Mouse (Mus musculus) gastrocnemius, postnatal 25 days (tissue): ENCODE measurements at regions not wholly inside any gene's neighbourhood (a gene's known extent, or its start where the extent isn't known, plus 50 kb on each side); places are given as distances from the start of the nearest gene placed in this dataset.
"Not testable (repeated sequence)": the region's sequence is repeated elsewhere in the genome, so short reads cannot be mapped to it uniquely, and the experiment has no call there.

ENCODE experiments used
- DNase-seq: peaks from one replicate; pipeline ENCODE4 v3.0.0; 2022

DNA sequence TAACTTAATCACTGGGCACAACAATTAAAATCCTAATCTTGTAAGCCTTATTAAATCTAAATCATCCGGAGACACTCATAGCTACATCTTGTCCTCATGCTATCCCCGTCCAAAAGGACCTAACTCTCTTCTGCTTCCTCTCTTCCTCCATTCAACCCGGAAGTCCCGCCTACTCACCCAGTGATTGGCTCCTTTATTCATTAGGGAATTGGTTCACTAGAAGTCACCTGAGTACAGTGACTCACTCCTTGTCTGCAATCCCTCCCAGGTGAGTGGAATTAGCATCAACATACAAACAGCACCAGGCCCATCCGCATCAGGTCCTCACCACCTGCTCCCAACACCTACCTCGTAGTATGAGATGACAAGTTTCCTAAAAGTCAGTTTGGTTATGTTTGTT, 114.5 kb downstream of the Enc1 start:
- DNase-seq: not testable (repeated sequence)

DNA sequence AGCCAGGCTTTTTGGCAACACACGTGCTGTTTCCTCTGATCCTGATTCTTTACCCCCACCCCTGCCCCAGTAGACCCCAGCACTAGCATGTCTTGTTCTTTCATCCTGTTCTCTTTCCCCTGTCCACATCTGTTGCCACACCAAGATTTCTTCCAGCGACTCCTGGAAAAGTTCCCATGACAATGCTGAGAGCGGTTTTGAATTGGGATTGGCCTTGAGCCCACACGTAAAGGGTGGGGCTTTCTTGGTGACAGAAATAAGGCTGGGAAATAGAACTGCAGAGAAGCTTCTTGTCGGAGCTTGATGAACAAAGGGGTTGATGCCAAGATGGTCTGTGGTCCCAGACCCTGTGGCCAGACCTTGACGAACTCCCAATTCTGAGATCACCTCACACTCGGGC, 106.8 kb downstream of the Enc1 start:
- DNase-seq: no peak

DNA sequence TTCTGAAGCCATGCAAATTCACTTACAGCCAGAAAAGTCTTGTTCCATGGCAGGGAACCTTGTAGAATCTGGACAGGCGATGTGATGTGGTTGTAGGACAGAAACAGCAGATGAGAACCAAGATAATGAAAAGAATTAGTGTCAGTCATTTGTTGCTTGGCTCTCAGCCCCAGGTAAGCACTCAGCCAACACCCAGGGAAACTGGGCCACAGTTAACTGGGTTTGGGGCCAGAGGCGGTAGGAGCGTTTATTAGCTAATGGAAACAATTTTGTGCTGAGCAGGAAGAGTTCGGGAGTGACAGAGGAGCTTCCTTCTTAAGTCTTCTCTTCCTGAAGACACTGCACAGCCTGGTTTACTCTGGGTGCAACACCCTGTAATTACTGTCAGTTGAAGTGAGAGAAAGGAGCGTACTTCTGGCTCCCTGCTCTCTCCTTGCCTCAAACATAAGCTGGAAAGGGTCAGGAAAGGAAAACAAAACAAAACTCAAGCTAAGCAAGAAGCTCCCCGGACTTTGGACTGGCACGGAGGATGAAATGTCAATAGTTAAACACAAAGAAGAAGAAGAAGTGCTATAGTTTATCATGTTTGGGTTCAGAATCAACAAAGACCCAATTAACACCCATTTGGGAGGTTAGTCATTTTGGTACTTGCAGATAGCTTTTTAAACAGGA, 100.4 kb downstream of the Enc1 start:
- no peak for DNase-seq

DNA sequence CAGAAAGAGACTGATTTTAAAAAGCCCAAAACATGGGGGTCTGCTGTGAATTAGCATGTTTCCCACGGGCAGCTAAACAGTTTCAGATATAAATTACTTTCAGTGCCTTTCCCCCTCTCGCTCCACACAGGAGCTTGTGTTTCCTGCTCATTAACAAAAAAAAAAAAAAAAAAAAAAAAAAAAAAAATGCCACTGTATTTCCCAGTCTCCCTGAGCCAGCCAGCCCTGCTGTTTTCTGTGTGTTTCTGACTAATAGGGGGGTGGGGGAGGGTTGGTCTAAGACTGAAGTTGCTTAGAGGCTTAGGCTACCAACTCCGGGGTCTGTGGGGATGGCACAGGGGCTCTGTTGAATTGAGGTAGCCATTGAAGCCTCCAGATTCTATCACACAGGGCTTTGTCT, 97.0 kb downstream of the Enc1 start:
- no peak for DNase-seq

DNA sequence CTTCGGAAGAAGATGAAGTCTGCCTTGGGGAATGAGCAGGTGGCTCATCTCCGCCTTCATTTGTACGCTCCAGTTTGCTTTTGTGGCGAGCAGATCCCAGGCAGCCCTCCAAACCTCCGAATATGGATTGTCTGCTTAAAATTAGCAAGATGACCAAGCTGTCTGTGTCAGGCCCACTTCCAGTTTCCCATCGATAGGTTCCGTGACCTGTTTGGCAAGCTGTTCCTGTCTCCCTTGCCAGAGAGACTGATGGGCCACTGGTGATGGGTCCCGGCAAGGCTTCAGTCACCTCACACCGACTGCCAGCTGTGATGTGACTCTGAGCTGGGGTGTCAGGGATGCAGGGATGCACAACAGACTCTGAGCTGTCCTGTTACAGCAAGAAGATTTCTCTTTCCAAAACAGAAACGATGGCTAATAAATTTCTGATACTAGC, 96.4 kb downstream of the Enc1 start:
- peak; percentile 49 for DNase-seq

DNA sequence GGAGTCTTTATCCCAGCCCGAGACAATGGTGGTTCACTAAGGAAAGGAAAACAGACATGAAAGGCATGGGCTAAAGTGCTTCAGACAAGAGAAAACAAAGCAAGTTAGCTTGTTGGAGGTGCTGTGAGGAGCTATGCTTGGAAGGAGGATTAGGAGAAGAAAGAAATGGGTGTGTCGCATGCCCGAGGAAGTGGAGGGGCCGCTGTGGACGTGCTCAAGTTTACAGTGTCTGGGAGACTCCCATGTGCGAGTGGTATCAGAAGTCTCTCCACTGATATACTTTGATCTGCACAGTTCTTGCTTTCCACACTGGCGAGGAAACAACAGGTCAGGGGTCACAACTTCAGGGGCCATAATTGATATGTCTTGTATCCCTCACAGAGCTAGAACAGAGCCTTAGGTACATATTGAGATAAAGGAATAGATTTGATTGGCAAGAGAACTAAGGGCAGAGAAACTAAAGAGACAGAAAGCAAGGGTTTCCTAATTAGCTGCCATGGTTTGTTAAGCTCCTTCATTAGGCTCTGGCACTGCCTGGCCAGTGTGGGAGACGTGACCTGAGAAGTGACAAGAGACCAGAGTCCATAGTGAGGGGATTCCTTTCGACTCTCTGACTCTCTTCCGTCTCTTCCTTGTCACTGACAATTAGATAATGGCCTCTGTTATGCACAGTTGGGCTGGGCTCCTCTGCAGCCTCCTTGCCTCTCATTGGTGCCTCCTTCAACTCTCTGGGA, 93.1 kb downstream of the Enc1 start:
- DNase-seq: no peak

DNA sequence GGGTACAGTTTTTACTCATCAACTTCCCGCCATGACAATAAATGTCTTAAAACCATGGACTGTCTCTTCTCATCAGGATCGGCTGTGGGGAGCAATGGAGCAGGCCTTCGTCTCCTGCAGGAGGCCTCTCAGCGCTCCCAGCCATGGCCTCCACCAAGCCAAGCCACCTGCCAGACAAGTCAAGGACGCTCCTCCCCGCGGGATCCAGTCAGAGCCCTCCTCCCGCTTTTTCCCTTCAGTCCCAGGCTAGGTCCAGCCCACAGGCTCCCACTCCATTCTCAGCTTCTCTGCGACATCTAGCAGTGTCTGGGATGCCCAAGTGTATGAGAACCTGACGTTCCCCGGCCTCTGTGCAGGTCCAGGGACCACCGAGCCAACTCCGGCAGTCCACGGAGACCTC, 90.2 kb downstream of the Enc1 start:
- DNase-seq: no peak

DNA sequence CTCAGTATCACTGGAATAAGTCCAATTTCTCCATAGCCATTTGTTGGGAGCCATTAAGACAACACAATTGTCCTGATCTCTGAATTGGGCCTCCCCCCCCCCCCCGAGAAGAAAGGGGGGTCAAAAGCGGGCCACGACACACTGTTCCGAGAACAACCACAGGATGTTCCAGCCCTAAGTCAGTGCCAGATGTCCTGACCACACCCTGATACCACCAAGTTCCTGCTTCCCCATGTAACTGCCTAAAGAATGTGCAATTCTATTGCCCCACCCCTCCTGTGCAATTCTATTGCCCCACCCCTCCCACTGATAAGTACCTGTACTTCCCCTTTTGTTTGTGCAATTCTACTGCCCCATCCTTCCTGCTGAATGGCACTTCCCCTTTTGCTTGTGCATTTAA, 80.4 kb downstream of the Enc1 start:
- not testable (repeated sequence) for DNase-seq

DNA sequence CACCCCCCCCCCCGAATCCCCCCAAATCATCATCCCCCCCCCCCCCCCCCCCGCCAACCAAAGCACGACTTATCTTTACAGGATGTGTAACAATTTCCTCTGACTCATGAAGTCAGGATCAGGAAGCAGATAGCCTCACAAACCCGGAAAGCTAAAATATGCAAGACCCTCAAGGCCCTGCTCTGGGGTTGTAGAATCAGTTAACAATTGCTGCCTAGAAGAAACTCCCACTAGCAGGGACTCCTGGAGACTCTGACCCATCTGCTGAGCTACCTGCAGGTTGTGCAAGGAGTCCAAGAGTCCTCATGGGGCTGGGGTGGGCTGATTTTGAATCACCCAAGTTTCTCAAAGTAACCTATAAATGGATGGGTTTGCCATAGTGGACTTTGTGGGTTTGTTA, 79.9 kb downstream of the Enc1 start:
- no peak for DNase-seq

DNA sequence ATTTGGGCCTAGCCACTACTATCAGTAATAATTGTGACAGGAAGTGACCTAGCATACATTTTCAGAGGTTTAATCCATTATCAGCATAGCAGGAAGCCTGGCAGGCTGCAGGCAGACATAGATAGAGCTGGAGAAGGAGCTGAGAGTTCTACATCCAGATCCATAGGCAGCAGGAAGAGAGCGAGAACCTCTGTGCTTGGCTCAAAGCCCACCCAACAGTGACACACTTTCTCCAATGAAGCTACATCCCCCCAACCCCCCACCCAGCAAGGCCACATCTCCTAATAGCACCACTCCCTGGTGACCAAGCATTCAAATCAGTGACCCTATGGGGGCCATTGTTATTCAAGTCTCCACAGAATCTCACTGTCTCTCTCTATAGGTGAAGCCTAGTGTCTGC, 79.4 kb downstream of the Enc1 start:
- DNase-seq: no peak

DNA sequence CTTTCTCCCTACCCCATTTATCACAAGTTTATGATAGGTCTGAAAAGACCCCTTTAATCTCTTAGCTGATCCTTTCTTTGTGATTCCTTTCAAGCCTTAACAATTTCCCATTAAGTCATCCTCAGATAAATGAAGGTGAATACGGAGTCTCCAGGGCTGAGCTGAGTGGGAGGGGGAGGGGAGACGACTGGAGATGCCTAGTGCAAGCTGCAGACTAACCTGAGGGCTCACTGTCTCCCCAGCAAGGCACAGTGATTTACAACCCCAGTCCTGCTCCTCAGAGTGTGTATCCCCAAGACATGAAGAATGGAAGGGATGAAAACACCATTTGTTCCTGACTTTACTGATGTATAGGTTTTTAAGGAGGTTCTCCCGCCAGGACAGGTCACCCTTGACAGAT, 76.7 kb downstream of the Enc1 start:
- DNase-seq: no peak

DNA sequence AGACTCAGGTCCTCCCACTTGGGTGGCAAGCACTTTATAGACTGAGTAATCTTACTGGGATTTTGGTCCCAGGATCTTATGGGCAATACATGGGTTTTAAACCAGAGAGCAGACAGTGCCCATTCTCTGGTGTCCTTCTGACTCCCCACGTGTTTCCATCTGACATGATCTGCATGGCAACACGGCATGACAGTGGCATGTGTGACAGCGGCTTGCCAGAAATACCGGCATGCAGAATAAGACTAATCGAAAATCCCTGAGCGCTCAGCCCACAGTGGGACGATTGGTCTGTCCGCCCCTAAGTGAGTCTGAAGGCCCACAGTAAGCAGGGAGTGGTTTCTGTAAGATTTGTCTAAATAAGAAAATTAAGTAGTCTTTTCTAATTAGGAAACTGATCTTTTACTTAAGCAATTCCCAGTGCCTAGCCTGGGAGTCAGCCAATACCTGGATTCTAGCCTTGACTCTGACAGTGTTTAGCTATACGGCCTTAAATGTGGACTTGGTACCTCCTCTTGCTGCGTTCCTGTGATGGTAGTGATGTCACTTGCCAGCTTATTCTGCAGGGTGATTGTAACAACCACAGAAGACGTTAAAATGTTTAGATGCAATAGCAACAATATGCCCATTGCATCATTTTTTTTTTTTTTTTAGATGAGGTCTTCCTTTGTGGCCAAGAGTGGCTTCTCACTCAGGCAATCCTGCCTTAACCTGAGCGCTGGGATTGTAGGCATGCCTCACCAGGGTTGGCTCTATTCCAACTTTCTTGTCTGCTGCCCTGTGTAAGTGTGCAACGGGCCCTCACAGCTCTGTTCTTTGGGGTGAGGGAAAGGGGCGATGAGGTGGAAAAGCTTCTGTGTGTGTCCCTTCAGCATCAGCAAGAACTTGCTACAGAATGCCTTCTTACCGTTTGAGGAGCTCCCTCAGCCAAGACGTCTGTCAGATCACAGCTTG, 71.8 kb downstream of the Enc1 start:
- DNase-seq: no peak

DNA sequence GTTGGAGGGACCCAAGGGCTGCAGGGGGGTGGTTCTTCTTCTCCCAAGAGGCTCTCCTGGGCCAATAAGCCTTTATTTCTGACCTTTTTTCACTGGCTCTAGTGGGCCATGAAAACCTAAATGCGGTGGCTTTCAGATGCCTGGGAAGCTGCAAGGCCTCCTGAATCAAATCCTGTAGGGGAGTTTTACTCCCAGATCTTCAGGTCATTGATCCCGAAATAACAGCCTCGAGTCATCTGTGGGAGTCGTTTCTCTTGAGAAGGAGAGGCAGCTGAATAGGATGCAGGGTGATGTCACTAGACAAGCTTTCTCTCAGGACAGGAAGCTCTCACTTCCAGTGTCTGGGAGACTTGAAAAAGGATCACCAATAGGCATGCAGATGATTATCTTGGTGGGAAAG, 70.4 kb downstream of the Enc1 start:
- DNase-seq: no peak

DNA sequence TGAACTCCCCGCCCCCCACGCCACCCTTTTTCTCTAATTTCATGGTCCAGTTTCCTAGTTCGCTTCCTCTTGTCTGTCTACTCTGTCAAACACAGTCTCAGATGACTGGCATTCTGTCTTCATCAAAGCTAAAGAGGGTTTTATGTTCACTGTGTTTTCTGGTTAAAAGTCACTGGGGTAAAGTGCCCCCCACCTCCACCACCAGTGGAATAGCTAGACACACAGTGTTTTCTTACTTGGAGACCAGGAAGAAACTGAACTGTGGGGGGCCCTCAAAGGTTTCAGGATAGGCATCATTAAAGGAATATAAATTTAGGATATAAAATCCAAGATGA, 69.9 kb downstream of the Enc1 start:
- no peak for DNase-seq

DNA sequence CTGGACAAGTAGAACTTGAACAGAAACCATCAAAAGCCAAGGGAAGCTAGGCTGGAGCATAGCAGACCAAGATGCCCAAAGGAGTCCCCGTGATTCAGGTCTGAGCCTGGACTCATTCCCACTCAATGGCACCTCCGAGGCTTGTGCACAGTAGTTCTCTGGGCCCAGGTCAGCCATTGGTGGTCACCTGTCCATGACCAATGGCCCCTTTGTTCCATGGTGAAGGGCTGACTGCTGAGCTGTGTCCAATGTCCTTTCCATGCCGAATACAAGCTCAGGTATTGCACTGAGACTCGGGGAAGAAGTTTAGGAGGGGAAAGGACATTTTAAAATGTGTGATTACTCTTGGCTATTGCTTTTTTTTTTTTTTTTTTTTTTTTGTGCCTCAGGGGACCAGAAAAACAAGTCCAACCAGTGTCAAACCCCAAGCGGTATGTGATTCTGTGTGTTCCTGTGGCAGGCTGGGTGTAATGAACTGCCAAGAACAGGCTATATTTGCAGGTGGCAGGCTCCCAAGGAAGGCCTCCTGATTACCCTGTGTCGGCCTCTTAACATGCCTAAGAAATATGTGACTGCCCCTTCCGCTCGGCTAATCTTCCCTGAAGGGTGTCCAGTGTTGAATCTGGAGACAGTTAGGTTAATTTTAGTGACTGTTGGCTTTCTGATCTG, 69.4 kb downstream of the Enc1 start:
- DNase-seq: peak; percentile 49

DNA sequence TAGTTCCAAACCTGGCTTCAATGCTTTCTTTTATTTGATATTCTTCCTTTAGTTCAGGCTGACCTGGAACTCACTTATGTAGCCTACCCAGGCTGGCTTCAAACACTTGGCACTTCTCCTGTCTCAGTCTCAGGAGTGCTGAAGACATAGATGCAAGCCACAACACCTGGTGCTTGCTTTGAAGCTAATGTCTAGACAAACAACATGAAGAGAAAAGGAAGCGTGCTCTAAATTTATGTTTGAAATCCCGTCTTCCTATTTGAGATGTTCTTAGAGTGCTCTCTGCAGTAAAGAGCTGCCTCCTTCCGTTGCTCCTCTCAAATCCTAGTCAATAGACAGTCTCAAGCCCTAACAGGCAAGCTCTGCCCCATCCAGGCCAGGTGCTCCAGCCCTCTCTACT, 68.5 kb downstream of the Enc1 start:
- no peak for DNase-seq

DNA sequence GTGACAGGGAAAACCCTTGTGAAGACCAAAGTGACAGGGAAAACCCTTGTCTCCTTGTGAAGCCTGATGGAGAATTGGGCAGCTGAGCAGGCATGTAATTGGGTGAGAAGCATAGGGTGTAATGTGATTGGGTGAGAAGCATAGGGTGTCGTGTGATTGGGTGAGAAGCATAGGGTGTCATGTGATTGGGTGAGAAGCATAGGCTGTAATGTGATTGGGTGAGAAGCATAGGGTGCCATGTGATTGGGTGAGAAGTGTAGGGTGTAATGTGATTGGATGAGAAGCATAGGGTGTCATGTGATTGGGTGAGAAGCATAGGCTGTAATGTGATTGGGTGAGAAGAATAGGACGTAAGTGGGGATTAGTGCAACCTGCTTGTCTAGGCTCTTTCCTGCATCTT, 67.5 kb downstream of the Enc1 start:
- DNase-seq: no peak
